Mouse (Mus musculus) neural tube, embryonic 10.5 days (tissue): ENCODE measurements around the gene Ggps1.

Source experiments
- DNase-seq: peaks from one replicate; pipeline ENCODE4 v3.0.0-alpha.2; 2017; ENCODE audit warnings: low spot score; ENCODE audit errors: extremely low spot score

The Ggps1 gene

DNA sequence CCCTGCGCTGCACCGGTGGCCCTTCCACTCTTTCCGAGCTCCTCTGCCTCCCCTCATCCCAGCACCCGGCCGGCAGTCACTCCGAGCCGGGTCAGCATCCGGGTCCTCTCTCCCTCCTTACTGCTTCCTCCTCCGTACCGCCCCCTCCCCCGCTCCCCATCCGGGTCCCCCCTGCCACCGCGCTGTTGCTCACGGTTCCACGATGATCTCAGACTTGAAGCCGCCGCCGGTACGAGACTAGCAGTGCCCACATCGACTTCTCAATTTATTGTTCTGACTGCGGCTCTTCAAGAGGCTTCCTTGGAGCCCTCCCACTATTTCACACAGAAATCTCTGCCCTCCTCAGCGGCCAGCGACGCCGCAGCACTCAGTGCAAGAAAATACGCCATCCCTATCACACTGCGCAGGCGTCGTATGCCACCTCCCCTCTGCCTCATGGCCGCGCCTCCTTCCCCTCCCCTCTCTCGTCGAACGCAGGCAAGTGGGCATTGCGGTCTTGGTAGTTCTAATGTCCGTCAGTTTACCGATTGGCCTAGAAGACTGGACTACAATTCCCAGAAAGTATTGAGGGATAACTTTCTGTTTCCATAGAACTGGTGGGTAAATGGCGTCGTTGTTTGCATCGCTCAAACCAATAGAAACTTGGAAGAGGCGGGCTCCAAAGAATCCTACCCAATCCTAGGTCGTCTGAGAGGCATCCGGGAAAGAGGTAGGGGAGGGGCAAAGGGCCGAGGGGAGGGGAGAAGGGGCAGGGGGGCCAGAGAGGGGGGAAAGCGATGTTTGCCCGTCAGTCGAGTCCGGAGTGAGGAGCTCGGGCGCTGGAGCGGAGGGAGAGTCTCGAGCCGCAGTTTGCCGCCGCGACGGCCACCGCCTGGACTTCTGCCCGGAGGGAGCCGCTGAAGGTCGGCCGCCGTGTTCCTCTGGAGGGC is at the start of gene Ggps1, which contains the start of gene Arid4b:
Ggps1 (minus strand) TSS at position 476 of the 929 bp plus-strand sequence.
Arid4b (plus strand) TSS at position 220 of the 929 bp plus-strand sequence.
- peak; percentile 92 for DNase-seq

DNA sequence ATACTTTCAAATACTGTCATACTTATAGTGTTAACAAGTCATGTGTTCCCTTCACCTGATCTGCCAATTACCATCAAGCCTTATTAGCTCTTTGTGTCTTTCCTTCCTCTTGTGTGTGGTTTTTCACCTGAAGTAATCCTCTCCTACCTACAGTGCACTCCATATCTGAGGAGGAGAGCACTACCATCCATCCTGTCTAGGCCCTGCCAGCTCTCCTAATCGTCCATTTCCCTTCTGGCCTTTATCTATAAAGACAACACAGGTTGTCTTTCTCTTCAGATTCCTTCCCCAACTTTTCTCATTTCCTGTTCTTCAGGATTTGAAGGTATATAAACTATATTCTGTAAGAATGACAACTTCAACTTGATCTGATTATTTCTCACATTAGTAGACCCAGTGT is 47.9 kb upstream of the Ggps1 start:
- DNase-seq: no peak

DNA sequence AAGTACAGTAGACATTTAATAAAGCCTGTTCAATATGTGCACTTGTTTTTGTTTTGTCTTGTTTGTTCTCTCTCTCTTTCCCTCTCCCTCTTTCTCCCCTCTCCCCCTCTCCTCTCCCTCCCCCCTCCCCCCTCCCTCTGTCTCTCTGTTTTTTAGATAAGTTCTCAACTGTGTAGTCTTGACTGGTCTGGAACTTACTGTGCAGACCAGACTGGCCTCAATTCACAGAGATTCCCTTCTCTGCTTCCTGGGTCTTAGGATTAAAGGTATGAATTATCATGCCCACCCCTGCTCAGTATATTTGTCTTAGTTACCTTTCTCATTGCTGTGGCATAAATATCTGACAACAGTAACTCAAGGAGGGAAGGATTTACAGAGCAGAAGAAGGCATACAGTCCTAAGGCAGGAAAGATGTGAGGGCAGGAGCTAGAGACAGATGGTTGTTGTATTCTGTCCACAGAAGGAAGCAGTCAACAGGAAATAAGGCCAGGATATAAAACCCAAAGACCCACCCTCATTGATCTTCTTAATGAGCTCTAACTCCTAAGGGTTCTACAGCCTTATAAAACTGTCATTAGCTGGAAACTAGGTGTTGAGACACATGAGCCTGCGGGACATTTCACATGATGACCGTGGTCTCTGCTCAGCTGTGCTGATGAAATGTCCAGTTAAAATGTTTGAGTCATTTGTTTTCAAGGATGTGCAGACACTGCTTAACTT is 47.0 kb upstream of the Ggps1 start:
- DNase-seq: no peak

DNA sequence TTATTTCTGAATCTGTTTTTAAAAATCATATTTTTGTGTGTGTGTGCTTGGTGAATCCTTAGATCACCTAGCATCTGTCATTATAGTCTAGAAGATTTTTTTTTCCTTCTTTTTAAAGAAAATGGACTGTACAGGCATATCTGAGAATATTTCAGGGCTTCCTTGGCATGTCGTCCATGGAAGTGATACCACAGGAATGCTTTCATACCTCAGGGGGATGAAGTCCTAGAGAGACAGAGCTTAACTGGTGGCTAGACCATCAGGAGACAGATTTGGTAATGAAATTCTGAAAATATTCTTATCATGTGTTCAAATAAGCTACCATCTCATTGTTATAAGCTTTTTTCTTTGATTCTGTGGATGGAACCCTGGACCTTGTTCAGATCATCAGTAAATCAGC is 39.7 kb upstream of the Ggps1 start:
- no peak for DNase-seq

DNA sequence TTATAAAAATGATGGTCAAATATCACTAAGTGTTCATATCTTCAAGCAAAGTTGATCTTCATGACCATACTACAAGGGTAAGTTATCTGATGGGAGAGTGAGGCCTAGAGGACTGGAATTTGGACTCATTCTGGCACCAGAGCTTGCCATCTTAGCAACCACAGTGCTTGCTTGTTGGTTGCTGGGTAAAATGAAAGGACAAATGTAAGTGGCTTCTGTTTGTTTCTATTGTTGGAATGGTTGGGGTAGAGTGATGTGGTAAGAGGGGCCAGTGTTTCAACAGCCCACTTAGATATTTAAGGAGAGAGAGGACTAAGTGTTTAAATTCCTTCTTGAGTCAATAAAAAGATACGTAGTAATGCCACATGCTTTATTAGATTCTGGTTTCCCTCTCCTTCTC is 25.4 kb upstream of the Ggps1 start:
- DNase-seq: no peak

DNA sequence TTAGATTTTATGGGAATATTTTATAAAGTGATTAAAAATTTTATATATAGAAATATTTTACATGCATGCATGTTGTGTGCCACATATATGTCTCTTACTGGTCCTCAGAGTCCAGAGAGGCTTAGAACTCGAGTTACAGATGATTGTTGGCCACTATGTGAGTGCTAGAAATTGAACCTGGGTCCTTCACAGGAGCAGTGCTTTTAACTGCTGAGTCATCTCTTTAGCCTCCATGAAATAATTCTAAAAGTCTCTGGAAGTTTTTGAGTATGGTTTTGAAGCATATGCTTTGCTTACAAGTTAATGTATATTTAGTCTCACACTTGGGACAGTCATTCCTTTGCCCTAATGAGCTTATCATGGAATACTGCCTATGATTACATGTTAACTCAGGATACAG is 12.0 kb upstream of the Ggps1 start:
- DNase-seq: no peak

DNA sequence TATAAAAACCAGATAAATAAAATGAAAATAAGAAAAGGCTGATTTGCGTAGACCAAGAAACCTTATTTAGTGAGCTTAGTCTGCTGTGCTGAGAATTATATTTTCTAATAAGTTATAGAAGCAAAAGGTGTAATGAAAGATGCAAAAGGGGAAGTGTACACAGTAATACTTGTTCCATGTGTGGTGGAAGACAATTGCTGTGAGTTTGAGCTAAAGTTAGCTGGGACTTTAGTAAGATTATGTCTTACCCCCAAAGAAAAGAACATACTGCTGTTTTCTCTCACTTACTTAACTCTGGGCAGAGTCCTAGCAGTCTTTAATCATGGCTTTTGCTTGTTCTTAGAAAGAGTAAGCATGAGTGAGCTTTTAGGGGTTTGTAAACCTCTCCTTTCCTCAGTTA is 11.1 kb upstream of the Ggps1 start:
- DNase-seq: no peak

DNA sequence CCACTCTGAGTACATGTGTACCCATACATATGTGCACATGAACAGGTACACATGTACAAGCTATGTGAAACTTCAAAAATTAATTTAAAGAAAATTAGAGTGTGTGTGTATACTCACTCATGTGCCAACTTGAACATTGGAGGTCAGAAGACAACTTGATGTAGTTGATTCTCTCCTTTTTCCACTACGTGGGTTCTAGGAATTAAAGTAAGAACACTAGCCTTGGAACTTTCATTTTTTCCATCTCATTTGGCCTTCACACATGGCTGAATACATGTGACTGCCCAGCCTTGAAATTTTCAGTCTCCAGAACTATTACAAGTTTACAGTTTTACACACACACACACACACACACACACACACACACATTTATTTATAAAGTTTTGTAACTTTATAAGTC is 6.0 kb upstream of the Ggps1 start:
- no peak for DNase-seq

DNA sequence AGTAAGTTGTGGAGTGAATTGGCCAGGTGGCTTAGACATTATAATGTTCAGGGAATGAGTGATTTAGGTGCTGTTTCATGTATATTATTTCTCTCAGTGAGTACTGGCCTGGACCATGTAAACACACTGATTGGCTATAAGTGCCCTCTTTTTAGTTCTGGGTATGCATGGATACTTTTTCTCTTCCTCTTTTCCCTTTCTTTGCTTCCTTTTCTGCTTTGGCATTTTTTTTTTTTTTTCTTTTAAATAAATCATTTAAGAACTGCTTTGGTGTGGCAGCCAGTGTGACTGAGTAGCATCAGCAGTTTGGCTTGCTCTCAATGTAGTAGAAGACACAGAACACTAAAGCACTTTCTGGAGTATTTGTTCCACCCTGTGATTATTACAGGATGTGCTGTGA is 4.7 kb upstream of the Ggps1 start:
- no peak for DNase-seq

DNA sequence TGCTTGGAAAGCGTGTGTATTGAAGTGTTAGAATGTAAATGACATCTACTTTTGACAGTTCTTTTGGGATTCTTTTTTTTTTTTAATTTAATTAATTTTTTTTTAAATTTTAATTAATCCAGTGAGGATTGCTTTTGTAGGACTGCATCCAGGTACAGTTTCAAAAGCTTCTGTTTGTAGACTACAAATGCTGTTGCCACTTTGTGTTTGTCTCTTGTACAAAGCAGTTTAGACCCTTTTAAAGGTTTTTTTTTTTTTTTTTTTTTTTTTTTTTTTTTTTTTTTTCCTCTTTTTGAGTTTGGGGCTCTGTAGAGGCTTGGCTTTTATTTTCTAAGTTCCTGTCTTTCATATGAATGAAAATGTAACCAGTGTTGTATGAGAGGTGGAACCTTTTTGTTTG is 2.4 kb upstream of the Ggps1 start:
- DNase-seq: no peak

DNA sequence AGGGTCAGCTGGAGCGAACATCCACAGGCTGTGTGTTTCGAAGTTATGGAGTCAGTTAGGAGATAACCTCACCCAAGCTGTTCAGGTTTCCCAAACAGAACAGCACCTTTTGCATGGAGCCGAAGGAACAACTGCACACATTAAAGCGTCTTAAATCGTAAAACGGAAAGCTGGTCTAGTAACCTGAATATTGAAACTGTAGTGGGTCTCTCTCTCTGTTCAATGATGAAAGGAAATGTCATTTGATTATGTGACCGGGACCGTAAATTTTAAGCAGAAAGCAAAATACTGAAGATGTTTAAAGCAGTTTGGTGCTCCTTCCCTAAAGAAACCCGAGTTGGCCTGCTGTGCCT is 1.7 kb upstream of the Ggps1 start:
- no peak for DNase-seq

DNA sequence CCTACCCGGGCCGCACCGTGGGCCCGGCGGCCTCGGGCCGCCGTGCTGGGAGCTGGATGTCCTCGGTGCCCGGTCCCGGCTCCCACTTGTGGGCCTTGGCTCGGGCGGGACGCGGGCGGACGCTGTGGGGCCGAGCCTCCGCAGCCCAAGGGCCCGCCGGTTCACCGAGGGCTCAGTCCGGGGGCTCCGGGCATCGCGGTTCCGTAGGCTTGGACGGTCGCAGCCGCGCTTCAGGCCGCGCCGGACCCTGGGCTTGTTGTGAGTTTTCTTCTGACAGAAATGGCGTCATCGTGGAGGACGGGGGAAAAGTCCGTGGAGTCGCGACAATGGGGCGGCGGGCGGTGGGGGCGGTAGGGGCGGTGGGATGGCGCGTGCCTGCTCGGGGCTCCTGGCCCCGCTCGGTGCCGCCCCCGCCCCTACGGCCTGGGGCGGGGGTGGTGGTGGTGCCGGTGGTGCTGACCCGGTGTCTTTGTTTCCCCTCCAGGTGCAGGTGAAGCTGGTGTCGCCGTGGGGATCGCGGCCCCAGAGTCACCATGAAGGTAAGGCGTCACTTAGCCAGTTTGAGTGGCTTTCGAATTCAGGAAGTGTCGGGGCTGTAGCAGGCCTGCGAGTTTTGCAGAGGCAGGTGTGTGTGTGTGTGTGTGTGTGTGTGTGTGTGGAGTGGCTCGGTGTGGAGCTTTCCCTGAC is 1.2 kb upstream of the Ggps1 start:
- peak; percentile 61 for DNase-seq

DNA sequence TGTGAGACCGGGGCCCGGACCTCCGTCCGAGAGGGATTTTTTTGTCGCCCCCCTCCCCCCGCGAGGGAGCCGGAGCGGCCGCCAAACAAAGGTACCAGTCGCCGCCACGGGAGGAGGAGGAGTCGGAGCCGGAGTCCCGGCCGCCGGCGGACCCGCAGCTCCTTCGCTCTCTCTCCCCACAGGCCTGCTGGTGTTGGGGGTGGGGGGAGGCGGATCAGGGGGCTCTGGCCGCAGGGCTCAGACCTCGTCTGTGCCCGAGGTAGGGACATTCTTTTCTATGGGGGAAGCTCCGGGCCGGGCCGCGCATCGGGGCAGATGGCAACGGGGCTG is 619 bp upstream of the Ggps1 start:
- DNase-seq: no peak

DNA sequence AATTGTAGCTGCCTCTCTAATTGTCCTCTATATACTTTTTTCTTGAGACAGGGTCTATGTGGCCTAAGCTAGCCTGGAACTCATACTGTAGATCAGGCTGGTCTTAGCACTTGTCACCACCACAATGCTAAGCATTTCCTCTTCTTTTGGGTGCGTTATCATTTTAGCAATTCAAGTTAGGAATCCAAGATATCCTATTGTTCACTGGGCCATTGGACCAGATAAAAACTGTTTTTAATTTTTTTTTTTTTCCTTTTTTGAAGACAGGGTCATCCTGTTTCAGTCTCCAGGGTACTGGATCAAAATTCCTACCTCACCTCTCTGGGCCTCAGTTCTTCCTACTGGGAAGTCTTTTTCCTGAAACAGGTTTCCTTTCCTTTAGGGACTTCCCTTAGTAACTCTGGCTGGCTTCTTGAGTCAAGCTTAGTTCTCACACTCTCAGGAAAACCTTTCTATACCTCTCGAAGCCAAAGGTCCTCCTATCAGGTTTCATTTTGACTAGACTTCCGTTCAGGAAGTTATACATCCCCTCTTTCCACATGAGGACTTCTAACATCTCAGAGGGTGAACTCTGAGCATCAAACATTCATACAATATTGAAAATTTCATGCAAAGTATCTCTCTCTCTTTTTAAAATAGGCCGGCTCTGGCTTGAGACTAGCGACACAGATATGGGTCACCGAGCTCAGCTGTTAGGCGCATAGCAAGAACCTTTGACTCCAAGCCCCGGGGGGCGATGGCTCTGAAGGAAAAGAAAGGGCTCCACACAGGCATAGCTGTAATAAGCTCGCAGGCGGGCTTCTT is 877 bp downstream of the Ggps1 start:
- DNase-seq: no peak

DNA sequence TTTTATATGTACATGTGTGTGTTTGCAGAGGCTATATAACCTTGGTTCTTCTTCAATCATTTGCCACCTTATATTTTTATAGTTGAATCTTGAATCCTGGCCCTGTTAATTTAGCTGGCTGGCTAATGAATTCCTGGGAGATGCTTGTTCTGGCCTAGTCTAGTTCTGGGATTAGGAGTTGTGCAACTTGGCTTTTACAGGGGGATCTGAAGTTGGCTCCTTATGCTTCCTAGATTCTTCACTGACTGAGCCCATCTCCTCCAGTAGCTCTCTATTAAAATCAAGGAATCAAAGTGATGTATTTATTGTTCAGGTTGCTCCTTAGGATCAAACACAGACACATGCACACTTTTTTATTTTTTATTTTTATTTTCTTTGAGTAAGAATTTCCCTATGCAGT is 3.7 kb downstream of the Ggps1 start:
- DNase-seq: no peak

DNA sequence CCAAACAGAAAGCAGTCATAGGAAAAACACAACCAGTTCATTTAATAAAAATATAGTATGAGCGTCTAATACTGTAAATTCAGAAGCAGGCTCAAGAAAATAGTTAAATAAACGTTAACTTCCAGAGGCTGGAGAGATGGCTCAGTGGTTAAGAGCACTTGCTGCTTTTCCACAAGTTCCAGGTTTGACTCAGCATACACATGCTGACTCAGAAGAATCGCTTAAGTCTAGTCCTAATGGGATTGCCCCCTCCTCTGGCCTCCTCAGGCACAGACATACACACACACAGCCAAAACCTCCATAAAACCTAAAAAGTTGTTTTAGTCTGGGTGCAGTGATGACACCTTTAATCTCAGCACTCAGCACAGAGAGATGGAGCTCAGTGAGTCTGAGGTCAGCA is 6.5 kb downstream of the Ggps1 start:
- DNase-seq: no peak

DNA sequence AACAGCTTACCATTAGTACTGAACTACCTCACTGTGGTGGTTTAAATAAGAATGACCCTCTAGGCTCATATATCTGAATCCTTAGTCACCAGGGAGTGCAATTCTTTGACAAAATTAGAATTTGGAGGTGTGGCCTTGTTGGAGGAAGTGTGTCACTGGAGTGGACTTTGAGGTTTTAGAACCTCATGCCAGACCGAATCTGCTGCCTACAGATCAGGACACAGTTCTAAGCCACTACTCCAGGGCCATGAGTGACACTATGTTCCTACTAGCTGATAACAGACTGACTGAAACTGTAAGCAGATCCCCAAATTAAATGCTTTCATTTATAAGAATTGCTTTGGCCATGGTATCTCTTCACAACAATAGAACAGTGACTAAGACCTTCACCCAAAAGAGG is 13.4 kb downstream of the Ggps1 start:
- DNase-seq: no peak

DNA sequence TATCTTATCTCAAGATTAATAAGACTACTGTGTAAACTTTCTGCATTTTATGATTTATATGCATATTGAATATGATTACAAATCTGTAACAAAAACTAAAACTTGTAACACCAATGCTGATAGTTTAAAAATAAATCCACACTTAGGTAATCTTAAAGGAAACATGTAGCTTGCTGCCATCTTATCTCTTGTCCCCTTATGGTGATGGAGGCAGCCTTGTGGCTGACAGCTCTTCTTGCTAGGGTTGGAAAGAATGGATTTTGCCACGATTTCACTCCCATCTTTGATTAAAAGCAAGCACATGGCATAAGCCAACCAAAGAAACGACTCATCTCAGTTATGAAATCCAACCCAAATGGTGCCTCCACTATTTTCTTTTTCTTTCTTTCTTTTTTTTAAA is 18.8 kb downstream of the Ggps1 start:
- DNase-seq: no peak

DNA sequence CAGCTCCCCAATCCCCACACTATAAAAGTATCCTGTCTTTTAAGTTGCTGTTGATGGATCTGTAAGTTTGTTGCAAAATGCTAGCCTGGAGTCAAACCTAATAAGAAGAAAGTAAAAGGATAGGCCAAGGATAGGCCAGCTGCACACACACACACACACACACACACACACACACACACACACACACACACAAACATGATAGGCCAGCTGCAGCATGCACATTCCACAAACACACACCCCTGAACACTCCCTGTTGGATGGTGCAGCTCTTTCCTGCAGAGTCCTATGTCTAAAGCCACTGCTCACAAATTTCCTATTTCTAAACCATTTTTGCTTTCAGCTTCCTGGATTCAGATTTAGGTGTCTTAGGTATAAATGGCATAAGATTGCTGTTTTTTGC is 19.4 kb downstream of the Ggps1 start:
- no peak for DNase-seq

DNA sequence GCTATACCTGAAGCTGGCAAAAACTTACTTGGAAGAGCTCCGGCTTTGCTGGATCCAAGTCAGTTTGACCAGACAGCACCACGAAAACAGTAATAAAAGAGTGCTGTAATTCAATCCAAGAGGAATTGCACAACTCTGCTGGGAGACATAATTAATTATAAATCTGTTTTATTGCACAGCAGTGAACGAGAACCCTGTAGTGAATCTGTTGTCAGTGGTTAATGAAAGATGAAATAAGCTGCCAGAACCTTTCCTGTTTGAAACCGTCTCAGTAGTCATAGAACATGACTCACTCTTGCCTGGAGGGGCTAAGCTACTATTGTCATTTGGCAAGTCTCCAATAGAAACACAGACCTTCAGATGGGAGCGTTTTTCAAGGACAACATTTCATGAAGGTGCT is 23.1 kb downstream of the Ggps1 start:
- no peak for DNase-seq

DNA sequence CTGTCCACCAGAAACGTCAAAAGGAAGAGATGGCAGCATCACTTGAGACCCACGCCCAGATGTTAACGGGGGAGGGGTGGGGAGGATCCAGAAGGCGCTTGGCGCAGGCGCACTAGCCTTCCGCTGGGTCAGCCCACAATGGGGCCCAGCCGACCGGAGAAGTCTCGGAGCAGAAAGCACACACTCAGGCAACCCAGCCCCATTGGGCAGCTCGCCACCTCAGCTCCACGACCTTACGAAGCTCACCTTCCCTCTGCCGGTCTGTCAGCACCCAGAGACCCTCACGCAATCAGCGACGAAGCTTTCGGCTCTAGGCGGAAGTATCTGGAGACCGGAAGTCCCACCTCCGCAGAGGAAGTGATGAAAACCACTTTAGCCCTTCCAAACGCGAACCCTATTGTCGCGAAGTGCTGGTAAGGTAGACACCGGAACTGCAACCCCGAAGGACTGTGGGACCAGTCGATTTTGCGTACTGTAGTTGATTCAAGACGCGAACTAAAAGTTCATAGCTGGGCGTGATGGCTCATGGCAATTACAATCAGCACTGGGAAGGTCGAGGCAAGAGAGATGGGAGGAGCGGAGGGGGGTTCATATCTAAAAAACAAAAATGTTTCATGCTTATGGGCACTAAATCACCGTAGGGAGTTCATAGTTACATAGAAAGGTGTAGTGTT is 23.9 kb downstream of the Ggps1 start, which contains the start of gene Tbce:
Tbce (minus strand) TSS at position 347 of the 674 bp plus-strand sequence.
- peak; percentile 91 for DNase-seq
